Mouse (Mus musculus): ENCODE data around the gene Col16a1. TPM values are rescaled to one million over a fixed set of nuclear protein-coding genes. Genes with fewer than 3 reads are reported as not detected.

The Col16a1 gene
- polyA plus RNA-seq (2012; rRNA removed), result 36.4 and 44.3 TPM in 2 replicates

- H3K4me1 ChIP-seq (ENCODE audit: control insufficient read depth, insufficient read depth, low read length), result 0 out of 2 replicates have a peak, but pooled peaks cover 10% of the 10 kb centered on the region
- DNase-seq, result peak; percentile 65 to 70
- no peaks in the 10 kb centered on the region for H3K27me3 ChIP-seq (ENCODE audit: control insufficient read depth, insufficient read depth, low read length)
- H3K4me3 ChIP-seq (replicated peaks; ENCODE audit: insufficient read depth, low read depth, low read length), result peak within 1 kb of the TSS; percentile 9
- TF ChIP-seq CTCF (IDR thresholded peaks at IDR 0.05; ENCODE audit: borderline replicate concordance, insufficient read depth, low read depth, low read length), result no peak
- no peak for TF ChIP-seq POLR2A (IDR thresholded peaks at IDR 0.05; ENCODE audit: borderline replicate concordance, insufficient read depth, low read length)
- 5% methylated on average over 46 of the region's 46 CpGs for WGBS
- no peak within 1 kb of the TSS for H3K27ac ChIP-seq (ENCODE audit: insufficient read depth, low read length)
Measured at GRCm38 (mm10) chr4:130047331-130048202, at the start of gene Col16a1. Gene Col16a1 (plus strand): TSS chr4:130047840.

- H3K4me3 ChIP-seq (replicated peaks; ENCODE audit: insufficient read depth, low read depth, low read length), result no peak overlapping the region
- no peak for DNase-seq
- no peaks in the 10 kb centered on the region for H3K27me3 ChIP-seq (ENCODE audit: control insufficient read depth, insufficient read depth, low read length)
- WGBS, result 37% methylated on average over 11 of the region's 11 CpGs
- H3K27ac ChIP-seq (ENCODE audit: insufficient read depth, low read length), result no peak overlapping the region
- H3K4me1 ChIP-seq (ENCODE audit: control insufficient read depth, insufficient read depth, low read length), result peaks cover 57% of the 10 kb centered on the region
- no peak for TF ChIP-seq POLR2A (IDR thresholded peaks at IDR 0.05; ENCODE audit: borderline replicate concordance, insufficient read depth, low read length)
Measured at GRCm38 (mm10) chr4:129998124-129998523, 49.5 kb upstream of the Col16a1 start.

GRCm38 (mm10) chr4:130001710-130002109 lies 45.9 kb upstream of the Col16a1 start:
- 25% methylated on average over 5 of the region's 5 CpGs for WGBS
- no peak overlapping the region for H3K27ac ChIP-seq (ENCODE audit: insufficient read depth, low read length)
- no peaks in the 10 kb centered on the region for H3K27me3 ChIP-seq (ENCODE audit: control insufficient read depth, insufficient read depth, low read length)
- TF ChIP-seq CTCF (IDR thresholded peaks at IDR 0.05; ENCODE audit: borderline replicate concordance, insufficient read depth, low read depth, low read length), result no peak
- TF ChIP-seq POLR2A (IDR thresholded peaks at IDR 0.05; ENCODE audit: borderline replicate concordance, insufficient read depth, low read length), result no peak
- no peak overlapping the region for H3K4me3 ChIP-seq (replicated peaks; ENCODE audit: insufficient read depth, low read depth, low read length)
- DNase-seq, result no peak
- H3K4me1 ChIP-seq (ENCODE audit: control insufficient read depth, insufficient read depth, low read length), result peaks cover 30% of the 10 kb centered on the region

GRCm38 (mm10) chr4:130002157-130002556 lies 45.5 kb upstream of the Col16a1 start:
- Histone ChIP-seq H3K27ac (ENCODE audit: insufficient read depth, low read length) (no peak overlapping the region), H3K27me3 (ENCODE audit: control insufficient read depth, insufficient read depth, low read length) (no peaks in the 10 kb centered on the region), H3K4me3 (replicated peaks; ENCODE audit: insufficient read depth, low read depth, low read length) (no peak overlapping the region), H3K4me1 (ENCODE audit: control insufficient read depth, insufficient read depth, low read length) (peaks cover 30% of the 10 kb centered on the region)
- no peak for DNase-seq
- TF ChIP-seq POLR2A (IDR thresholded peaks at IDR 0.05; ENCODE audit: borderline replicate concordance, insufficient read depth, low read length) (no peak), CTCF (IDR thresholded peaks at IDR 0.05; ENCODE audit: borderline replicate concordance, insufficient read depth, low read depth, low read length) (no peak)
- 56% methylated on average over 10 of the region's 10 CpGs for WGBS

- TF ChIP-seq CTCF (IDR thresholded peaks at IDR 0.05; ENCODE audit: borderline replicate concordance, insufficient read depth, low read depth, low read length) (no peak), POLR2A (IDR thresholded peaks at IDR 0.05; ENCODE audit: borderline replicate concordance, insufficient read depth, low read length) (no peak)
- Histone ChIP-seq H3K4me3 (replicated peaks; ENCODE audit: insufficient read depth, low read depth, low read length) (no peak overlapping the region), H3K27ac (ENCODE audit: insufficient read depth, low read length) (no peak overlapping the region), H3K27me3 (ENCODE audit: control insufficient read depth, insufficient read depth, low read length) (no peaks in the 10 kb centered on the region), H3K4me1 (ENCODE audit: control insufficient read depth, insufficient read depth, low read length) (peaks cover 31% of the 10 kb centered on the region)
- no peak for DNase-seq
- 83% methylated on average over 9 of the region's 9 CpGs for WGBS
Measured at GRCm38 (mm10) chr4:130005593-130005992, 42.0 kb upstream of the Col16a1 start.

- H3K4me1 ChIP-seq (ENCODE audit: control insufficient read depth, insufficient read depth, low read length), result peaks cover 27% of the 10 kb centered on the region
- TF ChIP-seq POLR2A (IDR thresholded peaks at IDR 0.05; ENCODE audit: borderline replicate concordance, insufficient read depth, low read length) (no peak), CTCF (IDR thresholded peaks at IDR 0.05; ENCODE audit: borderline replicate concordance, insufficient read depth, low read depth, low read length) (no peak)
- WGBS, result 43% methylated on average over 25 of the region's 25 CpGs
- H3K4me3 ChIP-seq (replicated peaks; ENCODE audit: insufficient read depth, low read depth, low read length), result no peak overlapping the region
- no peak overlapping the region for H3K27ac ChIP-seq (ENCODE audit: insufficient read depth, low read length)
- H3K27me3 ChIP-seq (ENCODE audit: control insufficient read depth, insufficient read depth, low read length), result no peaks in the 10 kb centered on the region
- no peak for DNase-seq
Measured at GRCm38 (mm10) chr4:130006533-130006932, 41.1 kb upstream of the Col16a1 start.

- DNase-seq, result peak; percentile 57 to 63
- peaks cover 38% of the 10 kb centered on the region for H3K4me1 ChIP-seq (ENCODE audit: control insufficient read depth, insufficient read depth, low read length)
- H3K27ac ChIP-seq (ENCODE audit: insufficient read depth, low read length), result no peak overlapping the region
- 35% methylated on average over 14 of the region's 14 CpGs for WGBS
- H3K27me3 ChIP-seq (ENCODE audit: control insufficient read depth, insufficient read depth, low read length), result no peaks in the 10 kb centered on the region
- no peak overlapping the region for H3K4me3 ChIP-seq (replicated peaks; ENCODE audit: insufficient read depth, low read depth, low read length)
- TF ChIP-seq CTCF (IDR thresholded peaks at IDR 0.05; ENCODE audit: borderline replicate concordance, insufficient read depth, low read depth, low read length) (no peak), POLR2A (IDR thresholded peaks at IDR 0.05; ENCODE audit: borderline replicate concordance, insufficient read depth, low read length) (no peak)
Measured at GRCm38 (mm10) chr4:130009043-130009442, 38.6 kb upstream of the Col16a1 start.

GRCm38 (mm10) chr4:130010723-130011122 lies 36.9 kb upstream of the Col16a1 start:
- Histone ChIP-seq H3K4me1 (ENCODE audit: control insufficient read depth, insufficient read depth, low read length) (peaks cover 38% of the 10 kb centered on the region), H3K27ac (ENCODE audit: insufficient read depth, low read length) (no peak overlapping the region), H3K27me3 (ENCODE audit: control insufficient read depth, insufficient read depth, low read length) (no peaks in the 10 kb centered on the region), H3K4me3 (replicated peaks; ENCODE audit: insufficient read depth, low read depth, low read length) (no peak overlapping the region)
- DNase-seq, result no peak
- 91% methylated on average over 4 of the region's 4 CpGs for WGBS
- no peak for TF ChIP-seq POLR2A (IDR thresholded peaks at IDR 0.05; ENCODE audit: borderline replicate concordance, insufficient read depth, low read length)
- TF ChIP-seq CTCF (IDR thresholded peaks at IDR 0.05; ENCODE audit: borderline replicate concordance, insufficient read depth, low read depth, low read length), result no peak

All from cerebellum, adult 2 months (tissue).